Mouse (Mus musculus): ENCODE measurements around the gene Zfp36.

Zfp36 gene

DNA sequence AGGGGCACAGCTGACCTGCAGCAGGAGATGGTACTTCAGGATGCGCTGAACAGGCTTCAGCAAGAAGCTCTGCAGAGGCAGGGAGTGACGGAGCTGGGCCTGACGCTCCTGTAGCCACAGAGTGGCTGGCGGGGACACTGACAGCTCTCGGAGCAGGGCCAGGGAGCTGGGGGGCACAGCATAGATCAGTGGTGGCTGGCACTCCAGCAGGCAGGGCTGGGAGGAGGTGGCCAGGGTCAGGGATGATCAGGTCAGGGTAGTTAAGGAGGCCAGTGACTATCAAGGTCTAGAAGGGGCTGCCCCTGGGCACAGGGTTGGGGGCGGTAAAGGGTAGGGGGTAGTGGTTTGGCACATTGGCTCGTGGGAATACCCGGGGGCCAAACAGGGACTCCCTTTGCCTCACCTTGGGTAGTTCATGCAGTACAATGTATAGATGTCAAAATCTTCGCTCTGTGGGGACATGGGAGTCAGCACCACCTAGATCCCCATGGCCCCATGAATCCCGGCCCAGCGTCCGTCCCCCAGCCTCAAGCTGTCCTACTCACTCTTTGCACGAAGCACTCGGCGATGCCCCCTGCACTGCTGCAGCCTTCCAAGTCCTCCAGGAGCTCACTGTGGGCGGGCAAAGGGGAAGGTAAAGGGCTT, 11.7 kb downstream of the Zfp36 start:
- DNase-seq, result peak in 1 of 2 experiments; percentile 13

DNA sequence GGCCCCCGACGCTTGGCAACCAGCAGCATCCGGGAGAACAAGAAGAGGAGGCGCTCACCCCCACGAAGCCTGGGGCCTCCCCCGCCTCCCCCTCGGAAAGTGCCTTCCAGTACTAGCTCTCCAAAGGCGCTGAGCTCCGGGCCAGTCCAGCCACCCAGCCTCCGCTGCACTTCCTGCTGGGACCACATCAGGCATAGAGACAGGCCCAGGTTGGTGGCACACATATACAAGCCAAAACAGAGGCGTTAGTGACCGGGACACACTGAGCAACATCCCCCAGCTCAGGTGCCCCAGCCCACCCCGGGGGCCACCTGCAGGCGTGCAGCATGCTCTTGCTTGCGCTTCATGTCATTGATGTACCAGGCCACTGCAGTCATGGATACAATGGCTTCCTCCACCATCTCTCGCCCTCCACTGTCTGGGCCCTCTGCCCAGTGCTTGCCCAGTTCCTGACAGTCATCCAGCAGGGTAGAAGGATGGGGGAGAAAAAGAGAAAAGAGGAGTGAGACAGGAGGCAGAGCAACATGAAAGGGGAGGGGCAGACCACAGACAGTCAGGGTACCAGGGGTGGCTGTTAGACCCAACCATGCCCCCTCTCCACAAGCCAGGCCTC, 12.3 kb downstream of the Zfp36 start:
- peak in 1 of 2 experiments; percentile 16 for DNase-seq

DNA sequence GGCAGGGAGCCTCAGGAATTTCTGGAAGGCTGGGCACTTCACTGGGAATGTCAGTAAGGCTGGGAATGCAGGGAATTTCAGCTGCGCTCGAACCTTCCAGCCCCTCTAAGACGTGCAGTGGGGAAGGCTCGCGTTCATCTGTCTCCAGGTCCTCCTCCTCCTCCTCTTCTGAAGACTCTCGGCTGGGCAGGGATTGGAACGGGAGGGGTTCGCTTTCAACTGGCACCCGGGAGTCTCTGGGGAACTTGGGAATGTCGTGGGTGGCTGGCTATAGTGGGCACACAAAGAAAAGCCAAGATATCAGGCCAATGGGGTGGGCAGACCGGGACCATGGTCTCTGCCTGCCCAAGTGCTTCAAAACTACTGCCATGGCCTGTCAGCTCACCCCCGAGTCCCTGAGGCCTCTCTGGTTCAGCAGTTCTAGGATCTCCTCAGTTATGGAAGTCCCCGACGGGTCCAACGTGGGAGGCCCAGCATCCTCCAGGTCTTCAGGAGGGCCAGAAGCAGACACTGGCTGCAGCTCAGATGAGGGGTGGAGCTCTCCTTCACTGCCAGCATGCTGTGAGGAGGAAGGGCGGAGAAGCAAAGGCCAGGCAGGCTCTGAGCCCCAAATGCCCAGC, 17.5 kb downstream of the Zfp36 start:
- no peak for DNase-seq

DNA sequence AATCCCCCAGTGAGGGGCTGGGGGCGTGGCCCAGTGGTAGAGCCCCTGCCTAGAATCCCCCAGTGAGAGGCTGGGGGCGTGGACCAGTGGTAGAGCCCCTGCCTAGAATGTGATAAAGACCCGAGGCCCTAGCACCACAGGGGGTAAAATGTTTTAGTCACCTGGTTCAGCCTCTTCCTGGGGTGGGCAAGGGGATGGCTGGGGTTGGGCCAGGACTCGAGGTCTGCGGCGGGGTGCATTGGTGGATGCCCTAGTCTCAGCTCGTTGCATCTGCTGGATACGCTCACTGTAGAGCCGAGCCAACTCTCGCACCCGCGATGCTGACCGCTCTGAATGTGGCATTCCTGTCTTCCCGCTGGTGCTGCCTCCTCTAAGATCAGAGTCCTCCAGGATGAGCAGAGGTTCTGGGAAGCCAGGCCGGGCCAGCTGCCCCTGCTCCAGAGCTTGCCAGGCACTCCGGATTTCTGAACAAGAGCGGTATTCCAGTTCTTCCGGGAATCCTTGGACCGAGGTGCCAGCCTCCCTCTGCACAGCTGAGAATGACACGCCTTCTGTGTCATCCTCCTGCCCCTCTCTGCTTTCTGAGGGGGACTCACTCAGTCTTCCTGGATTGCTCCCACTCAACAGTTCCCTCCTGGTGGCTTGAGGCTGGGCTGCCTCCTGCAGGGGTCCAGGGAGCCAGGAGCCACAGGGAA, 18.3 kb downstream of the Zfp36 start:
- DNase-seq, result no peak

DNA sequence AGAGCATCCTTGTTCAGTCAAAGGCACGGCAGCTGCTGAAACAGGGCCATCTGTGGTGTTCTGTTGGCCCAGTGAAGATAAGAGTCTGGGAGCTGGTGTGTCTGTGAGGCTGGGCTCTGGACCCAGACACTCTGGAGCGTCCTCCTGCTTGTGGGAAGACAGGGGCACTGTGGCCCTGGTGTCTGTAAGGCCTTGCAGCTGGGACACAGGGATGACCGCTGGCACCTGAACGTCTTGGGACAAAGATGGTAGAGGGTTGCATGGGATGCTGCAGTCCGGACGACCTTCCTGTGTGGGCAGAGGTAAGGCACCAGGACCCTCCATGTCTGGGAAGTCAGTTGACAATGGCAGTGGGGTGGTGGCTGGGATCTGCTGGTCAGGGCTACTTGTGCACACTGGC, 19.8 kb downstream of the Zfp36 start:
- DNase-seq, result no peak

DNA sequence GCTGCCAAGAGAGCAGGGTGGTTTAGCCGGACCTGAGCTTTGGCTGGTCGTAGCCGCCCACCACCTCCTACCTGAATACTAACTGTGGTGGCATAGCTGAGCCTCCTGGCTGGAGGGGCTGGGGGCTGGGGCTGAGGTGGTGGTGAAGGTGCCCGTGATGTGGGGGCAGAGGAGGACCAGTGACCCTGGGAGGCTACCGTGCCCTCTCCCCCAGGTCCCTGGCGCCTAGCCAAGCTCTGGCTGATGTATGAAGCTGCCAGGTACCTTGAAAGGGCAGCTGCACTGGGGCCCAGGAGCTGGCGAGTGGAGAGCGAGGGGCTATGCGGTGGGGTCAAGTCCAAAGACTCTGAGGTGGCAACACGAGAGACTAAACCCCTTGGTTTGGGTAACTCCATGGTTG, 20.2 kb downstream of the Zfp36 start:
- no peak for DNase-seq

DNA sequence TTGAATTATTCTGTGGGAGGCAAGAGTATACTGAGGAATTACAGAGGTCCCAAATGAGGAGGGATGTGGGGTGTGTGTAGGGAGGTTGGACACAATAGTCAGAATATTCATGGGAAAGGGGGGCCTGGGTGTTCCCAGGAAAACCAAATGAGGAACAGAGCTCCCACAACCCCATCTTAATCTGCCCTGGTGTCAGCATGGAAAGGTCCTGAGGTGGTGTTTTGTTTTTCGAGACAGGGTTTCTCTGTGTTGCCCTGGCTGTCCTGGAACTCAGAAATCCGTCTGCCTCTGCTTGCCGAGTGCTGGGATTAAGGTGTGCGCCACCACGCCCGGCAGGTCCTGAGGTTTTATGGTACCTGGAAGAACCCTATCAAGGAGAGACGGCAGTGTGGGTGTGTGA, 21.6 kb downstream of the Zfp36 start:
- no peak for DNase-seq

DNA sequence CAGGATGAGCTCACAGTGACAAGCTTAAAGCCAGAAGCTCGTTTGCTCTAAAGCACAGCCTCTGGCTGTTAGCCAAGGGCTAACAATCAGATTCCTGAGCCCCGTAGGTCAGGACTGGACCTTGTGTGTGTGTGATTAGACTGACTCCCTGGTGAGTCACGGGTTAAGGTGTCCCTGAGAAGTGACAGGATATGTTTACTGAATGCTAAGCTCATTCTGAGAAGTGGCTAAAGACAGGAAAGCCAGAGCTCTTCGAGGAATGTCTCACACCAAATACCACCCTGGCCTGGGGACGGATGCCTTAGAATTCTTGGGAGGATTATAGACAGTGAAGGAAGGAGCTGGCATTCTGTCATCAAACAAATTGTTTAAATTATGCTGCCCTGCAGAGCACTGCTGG, 22.1 kb downstream of the Zfp36 start:
- DNase-seq, result no peak

DNA sequence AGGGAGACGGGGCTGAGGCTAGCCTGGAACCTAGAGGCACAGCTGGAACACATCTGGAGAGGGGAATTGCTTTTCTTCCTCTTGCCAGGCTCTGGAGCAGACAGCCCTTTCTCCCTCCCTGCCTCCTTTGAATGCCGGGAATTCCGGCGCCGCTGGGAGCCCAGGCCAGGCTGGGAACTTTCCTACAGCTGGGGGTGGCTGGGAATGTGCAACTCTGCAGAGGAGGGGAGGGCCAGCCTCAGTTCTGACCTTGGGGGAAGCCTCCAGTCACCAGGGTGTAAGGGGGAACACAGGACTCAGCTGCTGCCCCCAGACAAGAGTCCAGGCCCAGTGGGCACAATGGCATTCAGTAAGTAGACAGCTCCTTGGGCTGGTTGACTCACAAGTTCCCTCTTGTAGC, 23.1 kb downstream of the Zfp36 start:
- no peak for DNase-seq

DNA sequence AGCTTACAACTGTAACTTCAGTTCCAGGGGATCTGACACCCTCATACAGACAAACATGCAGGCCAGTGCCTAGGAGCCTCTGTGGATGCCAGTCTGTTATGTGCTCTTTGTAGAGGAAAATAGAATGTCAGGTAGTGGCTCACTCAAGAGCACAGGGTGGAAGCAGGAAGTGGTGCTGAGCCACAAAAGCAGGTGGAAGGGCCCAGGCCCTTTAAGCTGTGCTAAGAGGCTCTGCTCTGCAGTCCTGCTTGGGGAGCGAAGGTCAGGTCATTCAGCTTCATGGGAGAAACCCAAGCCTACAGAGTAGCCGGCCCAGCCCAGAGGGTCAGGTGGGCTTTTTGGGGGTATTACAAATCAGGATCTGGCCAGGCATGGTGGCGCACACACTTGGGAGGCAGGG, 24.8 kb downstream of the Zfp36 start:
- DNase-seq, result peak; percentile 57 to 71

DNA sequence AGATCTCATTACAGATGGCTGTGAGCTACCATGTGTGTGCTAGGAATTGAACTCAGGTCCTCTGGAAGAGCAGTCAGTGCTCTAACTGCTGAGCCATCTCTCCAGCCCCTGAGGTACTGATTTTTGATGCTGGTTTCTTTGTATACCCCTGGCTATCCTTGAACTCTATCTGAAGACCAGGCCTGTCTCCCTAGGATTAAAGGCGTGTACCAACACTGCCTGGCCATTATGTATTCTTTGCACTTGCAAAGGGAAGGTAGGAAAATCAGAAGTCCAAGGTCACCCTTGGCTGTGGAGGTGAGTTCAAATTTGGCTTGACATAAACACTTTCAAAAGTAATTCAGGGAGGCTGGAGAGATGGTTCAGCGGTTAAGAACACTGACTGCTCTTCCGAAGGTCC, 25.5 kb downstream of the Zfp36 start:
- DNase-seq, result no peak

DNA sequence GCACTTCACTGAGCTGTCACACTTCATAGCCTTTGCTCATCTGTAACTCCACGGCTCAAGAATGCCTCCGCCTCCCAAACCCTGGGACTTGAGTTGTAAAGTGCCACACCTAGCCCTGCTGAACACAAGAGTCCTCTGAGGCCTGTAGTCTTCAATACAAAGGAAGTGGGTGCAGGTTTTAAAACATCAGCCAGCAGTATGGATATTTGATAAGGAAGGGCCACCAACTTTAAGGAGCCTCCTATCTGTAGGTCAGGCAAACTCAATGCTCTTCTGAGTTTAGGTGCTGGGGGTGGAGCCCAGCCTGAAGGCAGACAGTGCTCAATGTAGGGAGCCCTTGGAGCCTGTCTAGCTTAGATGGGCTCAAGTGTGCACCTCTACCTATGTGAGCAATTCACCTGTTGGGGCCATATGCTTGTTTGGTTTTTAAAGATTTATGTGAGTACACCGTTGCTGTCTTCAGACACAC, 25.9 kb downstream of the Zfp36 start:
- DNase-seq, result no peak

DNA sequence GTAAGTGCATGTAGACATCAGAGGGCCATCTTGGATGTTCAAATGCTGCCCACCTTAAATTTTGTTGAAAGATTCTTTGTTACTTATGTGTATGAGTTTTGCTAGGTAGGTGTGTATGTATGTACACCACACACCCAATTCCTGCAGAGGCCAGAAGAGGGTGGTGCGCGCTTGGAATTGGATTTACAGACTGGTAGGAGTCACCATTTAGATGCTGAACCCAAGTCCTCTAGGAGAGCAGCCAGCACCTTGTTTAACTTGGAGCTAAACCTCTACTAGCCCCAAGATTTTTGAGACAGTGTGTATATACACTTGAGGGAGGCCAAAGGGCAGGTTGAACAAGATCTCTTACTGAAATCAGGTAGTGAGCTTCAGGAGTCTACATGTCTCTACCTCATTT, 26.8 kb downstream of the Zfp36 start:
- DNase-seq, result no peak

DNA sequence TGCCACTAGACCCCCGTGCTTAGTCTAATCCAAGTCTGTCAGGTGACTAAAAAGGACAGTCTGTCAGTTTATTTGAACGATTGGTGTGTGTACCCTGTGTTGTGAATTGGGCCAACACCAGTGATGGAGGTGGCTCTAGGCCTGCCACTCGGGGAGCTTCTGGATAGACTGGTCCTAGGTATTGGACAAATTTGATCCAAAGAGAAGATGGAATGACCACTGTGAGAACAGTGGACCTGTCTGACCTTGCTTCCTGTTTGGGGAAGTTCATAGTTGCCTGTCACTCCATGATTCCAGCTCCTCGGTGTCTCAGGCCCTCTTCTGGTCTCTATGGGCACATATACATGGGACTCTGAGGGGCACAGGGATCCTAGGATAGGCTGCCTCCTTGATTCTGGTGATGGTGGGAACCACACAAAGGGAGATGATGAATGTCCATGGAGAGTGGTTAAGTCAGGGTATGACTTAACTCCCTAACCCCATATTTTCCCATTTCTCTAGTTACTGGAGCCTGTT, 28.3 kb downstream of the Zfp36 start:
- DNase-seq, result no peak

DNA sequence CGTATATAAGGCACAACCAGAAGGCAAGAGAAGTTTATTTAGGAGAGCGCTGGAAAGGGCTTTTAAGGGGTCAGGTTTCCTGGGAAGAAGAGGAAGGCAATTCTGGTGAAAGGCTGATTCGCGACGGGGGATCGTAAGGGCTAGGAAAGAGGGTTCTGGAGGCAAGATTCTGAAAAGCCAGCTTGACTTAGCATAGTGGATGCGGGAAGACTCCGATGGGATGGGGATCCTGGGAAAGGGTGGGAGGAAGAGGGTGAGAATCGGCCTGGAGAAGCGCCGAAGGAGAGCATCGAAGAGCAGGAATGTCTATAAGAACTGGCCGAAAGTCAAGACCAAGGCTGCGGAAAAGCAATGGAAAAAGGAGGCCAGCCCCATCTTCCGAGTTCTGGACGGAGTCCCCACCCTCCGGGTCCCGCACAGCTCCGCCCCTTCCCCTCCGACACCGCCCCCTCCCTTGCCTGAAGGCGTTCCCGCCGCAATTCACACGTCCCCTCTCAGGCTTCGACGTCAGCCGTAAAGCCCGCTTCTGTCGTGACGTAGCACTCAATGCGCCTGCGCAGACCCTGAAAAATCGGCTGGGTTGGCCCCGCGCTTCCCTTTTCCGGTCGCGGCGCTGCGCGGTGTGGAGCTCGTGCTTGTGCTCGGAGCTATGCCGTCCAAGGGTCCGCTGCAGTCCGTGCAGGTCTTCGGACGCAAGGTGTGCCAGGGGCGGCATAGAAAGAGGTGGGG, 29.7 kb downstream of the Zfp36 start, which contains the start of gene Rps16:
TSS of gene Rps16 (plus strand) at position 498 of the 729 bp plus-strand sequence.
- DNase-seq, result peak; percentile 99

DNA sequence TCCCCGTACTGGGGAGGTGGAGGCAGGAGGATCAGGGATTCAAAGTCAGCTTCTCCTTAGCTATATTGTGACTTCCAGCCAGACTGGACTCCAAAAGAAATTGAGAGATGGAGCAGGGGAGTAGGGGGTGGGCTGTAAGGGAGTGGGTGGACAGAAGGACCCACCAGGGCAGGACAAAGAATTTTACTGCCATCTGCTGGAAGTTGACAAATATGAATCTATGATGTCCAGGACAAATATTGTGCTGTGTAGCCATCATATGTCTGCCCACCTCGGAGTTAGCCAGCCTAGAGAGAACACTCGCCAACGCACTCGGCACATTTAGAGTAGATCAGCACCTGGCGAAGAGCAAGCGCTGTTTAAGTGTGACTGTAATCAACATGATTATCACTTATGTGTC, 31.5 kb downstream of the Zfp36 start:
- DNase-seq, result no peak

DNA sequence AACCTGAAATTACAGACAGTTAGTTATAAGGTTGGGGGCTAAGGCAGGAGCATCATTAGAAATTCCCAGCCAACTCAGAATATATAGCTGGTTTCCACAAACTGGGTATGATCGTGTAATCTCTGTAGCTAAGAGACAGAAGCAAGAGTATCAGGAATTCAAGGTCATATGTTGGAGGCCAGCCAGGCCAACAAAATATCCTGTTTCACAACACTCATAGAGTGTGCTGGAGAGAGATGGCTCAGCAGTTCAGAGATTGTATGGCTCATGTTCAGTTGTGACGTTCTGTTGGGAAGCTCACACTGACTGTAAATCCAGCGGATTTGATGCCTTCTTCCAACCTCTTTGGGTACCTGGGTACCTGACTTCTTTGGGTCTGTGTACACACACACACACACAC, 32.3 kb downstream of the Zfp36 start:
- DNase-seq, result no peak

DNA sequence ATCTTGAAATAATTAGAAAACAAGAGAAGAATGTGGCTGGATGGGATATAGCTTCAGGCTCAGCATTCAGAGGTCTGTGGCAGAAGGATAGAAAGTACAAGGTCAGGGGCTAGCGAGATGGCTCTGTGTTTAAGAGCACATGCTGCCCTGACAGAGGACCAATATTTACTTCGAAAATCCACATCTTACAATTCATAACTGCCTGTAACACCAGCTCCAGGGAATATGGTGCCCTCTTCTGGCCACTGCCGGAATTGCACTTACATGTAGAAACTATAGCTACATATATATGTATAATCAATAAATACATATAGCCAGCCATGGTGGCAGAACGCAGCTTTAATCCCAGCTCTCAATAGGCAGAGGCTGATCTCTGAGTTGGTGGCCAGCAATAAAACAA, 35.4 kb downstream of the Zfp36 start:
- peak; percentile 52 to 66 for DNase-seq

DNA sequence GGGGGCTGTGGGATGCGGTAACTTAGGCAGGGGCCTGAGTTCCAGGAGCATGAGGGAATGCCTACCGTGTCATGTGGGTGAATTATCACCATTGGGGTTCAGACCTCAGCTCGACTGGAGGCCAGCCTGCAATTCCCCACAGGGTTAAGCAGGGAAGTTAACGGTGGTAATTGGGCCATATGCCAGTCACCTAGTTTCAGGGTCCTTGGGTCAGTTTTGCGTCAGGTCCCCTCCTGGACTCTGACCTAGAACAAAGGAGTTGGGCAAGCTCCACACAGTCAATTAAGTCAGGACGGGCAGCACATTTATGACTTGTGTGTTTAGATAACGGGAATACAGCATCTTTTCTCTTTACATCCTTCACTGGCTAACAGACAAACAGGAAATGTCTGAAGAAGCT, 38.7 kb downstream of the Zfp36 start:
- no peak for DNase-seq

DNA sequence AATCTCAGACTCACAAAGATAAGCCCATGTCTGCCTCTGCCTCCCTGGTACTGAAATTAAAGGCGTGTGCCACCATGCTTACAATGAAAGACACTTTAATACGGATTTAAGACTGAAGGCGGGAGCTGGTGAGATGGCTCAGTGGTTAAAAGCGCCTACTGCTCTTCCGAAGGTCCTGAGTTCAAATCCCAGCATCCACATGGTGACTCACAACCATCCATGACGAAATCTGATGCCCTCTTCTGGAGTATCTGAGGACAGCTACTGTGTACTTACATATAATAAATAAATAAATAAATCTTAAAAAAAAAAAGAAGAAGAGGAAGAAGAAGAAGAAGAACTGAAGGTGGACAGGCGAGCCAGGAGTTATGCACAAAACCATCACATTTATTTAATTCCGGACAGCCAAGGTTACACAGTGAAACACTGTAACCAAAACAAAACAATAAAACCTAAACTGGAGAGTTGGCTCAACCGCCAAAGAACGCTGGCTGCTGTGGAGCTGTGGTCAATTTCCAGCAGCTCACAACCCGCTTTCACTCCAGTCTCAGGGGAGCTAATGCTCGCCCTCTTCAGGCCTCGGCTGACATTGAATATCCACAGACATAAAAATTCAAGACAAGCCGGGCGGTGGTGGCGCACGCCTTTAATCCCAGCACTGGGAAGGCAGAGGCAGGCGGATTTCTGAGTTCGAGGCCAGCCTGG, 40.7 kb downstream of the Zfp36 start:
- DNase-seq, result peak; percentile 50 to 59

DNA sequence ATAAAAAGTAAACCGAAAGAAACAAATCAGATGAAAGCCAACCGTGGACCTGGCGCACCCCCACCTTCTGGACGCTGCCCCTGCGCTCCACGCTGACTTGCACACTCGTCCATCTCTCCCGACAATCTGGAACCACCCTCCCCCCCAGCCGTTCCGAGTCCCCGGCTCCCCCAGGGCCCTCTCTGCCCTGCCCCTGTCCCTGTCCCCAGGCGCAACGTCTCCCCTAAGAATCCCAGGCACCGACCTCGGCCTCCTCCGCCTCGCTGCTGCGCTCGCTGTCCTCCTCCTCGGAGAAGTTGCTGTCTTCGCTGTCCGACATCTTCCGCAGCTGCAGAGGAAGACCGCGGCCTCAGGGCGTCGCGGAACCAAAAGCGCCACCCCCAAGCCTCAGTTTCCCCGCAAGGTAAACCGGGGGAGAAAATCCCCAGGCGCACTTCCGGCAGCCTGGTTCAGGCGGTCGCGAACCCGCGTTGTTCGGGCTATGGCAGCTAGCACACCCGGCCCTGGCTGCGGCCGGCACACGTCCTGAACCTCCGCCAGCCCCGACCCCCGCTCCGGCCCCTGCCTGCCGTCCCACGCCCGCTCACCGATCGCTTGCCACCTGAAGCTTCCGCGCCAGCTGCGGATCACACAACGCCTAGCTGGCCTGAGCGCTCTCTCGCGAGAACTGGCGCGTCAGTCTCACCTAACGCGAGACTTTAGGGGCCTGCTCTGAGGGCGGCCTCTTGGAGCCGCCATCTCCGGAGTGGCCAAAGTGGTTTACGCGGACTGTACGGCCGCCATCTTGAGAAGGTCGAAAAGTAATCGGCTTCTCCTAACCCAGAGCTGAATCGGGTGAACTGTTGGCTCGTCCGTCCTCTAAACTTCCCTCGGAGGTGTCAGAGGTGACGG, 41.7 kb downstream of the Zfp36 start, which contains the start of gene Supt5:
TSS of gene Supt5 (minus strand) at position 639 of the 891 bp plus-strand sequence.
- DNase-seq, result peak; percentile 96 to 98
